Mouse (Mus musculus) limb, embryonic 13.5 days (tissue): Measurements from ENCODE around the gene Borcs5. TPM values are rescaled to one million over a fixed set of nuclear protein-coding genes. Genes with fewer than 3 reads are reported as not detected.
A peak's percentile ranks its signal among the peaks of the same experiment; 100 is the strongest.

Experiments used
- ATAC-seq: fragments of 200-750 bp; cut with Nextera tagmentation; 2 replicates; pipeline ENCODE4 v1.8.0; 2017; ENCODE audit warnings: low read depth, moderate number of reproducible peaks, moderate TSS enrichment; ENCODE audit not compliant: low FRiP score
- H3K27ac ChIP-seq: fragments of 300-500 bp; sonication (generic); 2 replicates; pipeline ENCODE4 v1.5.1; 2015; ENCODE audit warnings: inconsistent platforms, mild to moderate bottlenecking, moderate library complexity
- H3K27me3 ChIP-seq: fragments of 300-500 bp; sonication (generic); 2 replicates; pipeline ENCODE4 v1.6.1; 2015; ENCODE audit warnings: mild to moderate bottlenecking, inconsistent platforms
- H3K36me3 ChIP-seq: fragments of 300-500 bp; sonication (generic); 2 replicates; pipeline ENCODE4 v1.6.1; 2015; ENCODE audit warnings: inconsistent platforms, mild to moderate bottlenecking, moderate library complexity
- H3K4me1 ChIP-seq: fragments of 300-500 bp; sonication (generic); 2 replicates; pipeline ENCODE4 v1.6.1; 2015; ENCODE audit warnings: inconsistent platforms
- H3K4me2 ChIP-seq: fragments of 300-500 bp; sonication (generic); replicated peaks from 2 replicates; pipeline ENCODE4 v1.6.1; 2015; ENCODE audit warnings: inconsistent platforms, mild to moderate bottlenecking, moderate library complexity
- H3K4me3 ChIP-seq: fragments of 300-500 bp; sonication (generic); 2 replicates; pipeline ENCODE4 v1.5.1; 2015; ENCODE audit warnings: moderate library complexity, mild to moderate bottlenecking, inconsistent platforms
- H3K9ac ChIP-seq: fragments of 300-500 bp; sonication (generic); 2 replicates; pipeline ENCODE4 v1.6.1; 2015; ENCODE audit warnings: mild to moderate bottlenecking, inconsistent platforms
- H3K9me3 ChIP-seq: fragments of 300-500 bp; sonication (generic); 2 replicates; pipeline ENCODE4 v1.6.1; 2016; ENCODE audit warnings: inconsistent platforms
- WGBS: fragments of 180-500 bp; shearing (Covaris S2); methylation state at CpG from one replicate; pipeline ENCODE4 v1.1.7; 2015; 5-methylcytosine and 5-hydroxymethylcytosine counted together
- polyA plus RNA-seq: library from polyadenylated mRNA; unstranded; fragments of >200 nt; fragmentation: Nextera tagmentation; extraction: Ambion mirVana; gene quantifications from 2 replicates; pipeline ENCODE4 v1.2.1, GENCODE M21; 2015

Gene Borcs5
- polyA plus RNA-seq, 1 experiment from 2014 or later, result 21.5 TPM

- Histone ChIP-seq H3K36me3 (no peaks in the 10 kb centered on the region), H3K4me1 (no peaks in the 10 kb centered on the region), H3K4me2 (no peak overlapping the region), H3K4me3 (no peak overlapping the region), H3K27me3 (no peaks in the 10 kb centered on the region), H3K9me3 (no peaks in the 10 kb centered on the region), H3K27ac (no peak overlapping the region), H3K9ac (no peak overlapping the region)
- ATAC-seq, result no peak
- WGBS, result 87% methylated on average over 6 of the region's 6 CpGs
Observed at GRCm38 (mm10) chr6:134684354-134684915, 45.1 kb downstream of the Borcs5 start.

DNA sequence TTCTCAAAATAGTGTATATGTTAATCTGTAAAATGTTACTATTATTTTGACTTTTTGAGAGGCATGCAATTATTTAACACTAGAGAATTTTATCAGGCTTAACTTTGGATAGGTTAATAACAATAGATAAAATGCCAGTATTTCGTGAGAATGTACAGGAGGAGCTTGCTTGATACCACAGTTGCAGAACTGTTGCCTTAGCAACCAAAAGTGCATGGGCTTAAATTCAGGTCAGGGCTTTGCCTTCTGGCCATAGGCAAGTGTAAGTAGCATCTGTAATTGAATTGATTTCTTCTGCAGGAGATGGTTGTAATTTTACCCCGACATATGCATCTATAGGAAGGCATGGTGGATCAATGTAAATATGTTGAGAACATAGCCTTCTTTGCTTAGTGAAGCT, 45.7 kb downstream of the Borcs5 start:
- no peaks in the 10 kb centered on the region for H3K36me3 ChIP-seq
- ATAC-seq, result no peak

GRCm38 (mm10) chr6:134685515-134685914, 46.2 kb downstream of the Borcs5 start:
- Histone ChIP-seq H3K9ac (no peak overlapping the region), H3K4me3 (no peak overlapping the region), H3K4me1 (no peaks in the 10 kb centered on the region), H3K36me3 (no peaks in the 10 kb centered on the region), H3K27me3 (no peaks in the 10 kb centered on the region), H3K27ac (no peak overlapping the region), H3K4me2 (no peak overlapping the region), H3K9me3 (no peaks in the 10 kb centered on the region)
- ATAC-seq, result no peak
- WGBS, result 86% methylated on average over 6 of the region's 6 CpGs

More for the DNA sequence above, 45.7 kb downstream of the Borcs5 start:
- H3K27me3 ChIP-seq, result no peaks in the 10 kb centered on the region
- WGBS, result 77% methylated on average over 2 of the region's 2 CpGs
- no peak overlapping the region for H3K9ac ChIP-seq
- H3K4me3 ChIP-seq, result no peak overlapping the region
- no peak overlapping the region for H3K27ac ChIP-seq
- H3K4me1 ChIP-seq, result no peaks in the 10 kb centered on the region
- no peaks in the 10 kb centered on the region for H3K9me3 ChIP-seq
- H3K4me2 ChIP-seq, result no peak overlapping the region

GRCm38 (mm10) chr6:134694498-134694897, 55.2 kb downstream of the Borcs5 start:
- no peak for ATAC-seq
- peaks cover 17% of the 10 kb centered on the region; the same call in 1 of the 2 replicates for H3K4me1 ChIP-seq
- H3K9me3 ChIP-seq, result no peaks in the 10 kb centered on the region
- H3K4me2 ChIP-seq, result no peak overlapping the region
- H3K27me3 ChIP-seq, result no peaks in the 10 kb centered on the region
- H3K9ac ChIP-seq, result no peak overlapping the region
- H3K27ac ChIP-seq, result no peak overlapping the region
- no peaks in the 10 kb centered on the region for H3K36me3 ChIP-seq
- H3K4me3 ChIP-seq, result no peak overlapping the region
- WGBS, result 80% methylated on average over 6 of the region's 6 CpGs

GRCm38 (mm10) chr6:134694988-134695387, 55.7 kb downstream of the Borcs5 start:
- Histone ChIP-seq H3K9ac (no peak overlapping the region), H3K4me2 (no peak overlapping the region), H3K9me3 (no peaks in the 10 kb centered on the region), H3K4me3 (no peak overlapping the region), H3K27me3 (no peaks in the 10 kb centered on the region), H3K4me1 (peaks cover 17% of the 10 kb centered on the region; the same call in 1 of the 2 replicates), H3K36me3 (no peaks in the 10 kb centered on the region), H3K27ac (no peak overlapping the region)
- 94% methylated on average over 3 of the region's 3 CpGs for WGBS
- no peak for ATAC-seq

GRCm38 (mm10) chr6:134695625-134696024, 56.3 kb downstream of the Borcs5 start:
- Histone ChIP-seq H3K4me3 (no peak overlapping the region), H3K27ac (peak overlapping the region; percentile 65; the same call in 1 of the 2 replicates), H3K4me1 (peaks cover 20% of the 10 kb centered on the region; the same call in 1 of the 2 replicates), H3K9me3 (no peaks in the 10 kb centered on the region), H3K4me2 (no peak overlapping the region), H3K36me3 (no peaks in the 10 kb centered on the region), H3K27me3 (no peaks in the 10 kb centered on the region), H3K9ac (no peak overlapping the region)
- 68% methylated on average over 3 of the region's 3 CpGs for WGBS
- ATAC-seq, result no peak

- Histone ChIP-seq H3K4me1 (peaks cover 20% of the 10 kb centered on the region; the same call in 1 of the 2 replicates), H3K9me3 (no peaks in the 10 kb centered on the region), H3K27ac (peak overlapping the region; percentile 16; the same call in 1 of the 2 replicates), H3K27me3 (no peaks in the 10 kb centered on the region), H3K9ac (no peak overlapping the region), H3K4me2 (no peak overlapping the region), H3K36me3 (no peaks in the 10 kb centered on the region), H3K4me3 (no peak overlapping the region)
- ATAC-seq, result peak; percentile 89
- WGBS, result 26% methylated on average over 4 of the region's 4 CpGs
Observed at GRCm38 (mm10) chr6:134696146-134696545, 56.8 kb downstream of the Borcs5 start.

DNA sequence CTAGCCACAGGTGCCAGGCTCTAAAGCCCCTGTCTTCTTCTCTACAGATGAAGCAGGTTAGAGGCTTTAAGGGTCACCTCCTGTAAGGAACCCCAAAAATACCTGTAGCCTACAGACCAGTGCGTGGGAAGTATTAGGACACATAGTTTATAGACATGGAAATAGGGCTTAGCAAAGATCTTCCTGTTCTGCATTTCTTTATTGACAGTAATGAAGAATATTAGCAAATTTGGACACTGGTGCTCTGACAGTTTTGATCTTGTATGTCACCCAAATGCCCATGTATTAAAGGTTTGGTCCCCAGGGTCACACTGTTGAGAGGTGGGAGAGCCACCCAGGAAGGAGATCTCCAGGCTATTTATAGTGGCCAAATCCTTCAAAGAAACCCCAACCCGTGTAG, 57.2 kb downstream of the Borcs5 start:
- Histone ChIP-seq H3K27me3 (no peaks in the 10 kb centered on the region), H3K27ac (peak overlapping the region; percentile 16; the same call in 1 of the 2 replicates), H3K9me3 (no peaks in the 10 kb centered on the region), H3K4me2 (no peak overlapping the region), H3K4me1 (peaks cover 20% of the 10 kb centered on the region; the same call in 1 of the 2 replicates), H3K36me3 (no peaks in the 10 kb centered on the region), H3K9ac (no peak overlapping the region), H3K4me3 (no peak overlapping the region)
- 83% methylated on average over 2 of the region's 2 CpGs for WGBS
- no peak for ATAC-seq

- no peak overlapping the region for H3K9ac ChIP-seq
- no peak overlapping the region for H3K4me3 ChIP-seq
- no peak overlapping the region for H3K27ac ChIP-seq
- WGBS, result 90% methylated on average over 5 of the region's 5 CpGs
- no peak overlapping the region for H3K4me2 ChIP-seq
- H3K27me3 ChIP-seq, result no peaks in the 10 kb centered on the region
- no peaks in the 10 kb centered on the region for H3K36me3 ChIP-seq
- no peak for ATAC-seq
- H3K4me1 ChIP-seq, result peaks cover 20% of the 10 kb centered on the region; the same call in 1 of the 2 replicates
- H3K9me3 ChIP-seq, result no peaks in the 10 kb centered on the region
Observed at GRCm38 (mm10) chr6:134698243-134698642, 58.9 kb downstream of the Borcs5 start.

DNA sequence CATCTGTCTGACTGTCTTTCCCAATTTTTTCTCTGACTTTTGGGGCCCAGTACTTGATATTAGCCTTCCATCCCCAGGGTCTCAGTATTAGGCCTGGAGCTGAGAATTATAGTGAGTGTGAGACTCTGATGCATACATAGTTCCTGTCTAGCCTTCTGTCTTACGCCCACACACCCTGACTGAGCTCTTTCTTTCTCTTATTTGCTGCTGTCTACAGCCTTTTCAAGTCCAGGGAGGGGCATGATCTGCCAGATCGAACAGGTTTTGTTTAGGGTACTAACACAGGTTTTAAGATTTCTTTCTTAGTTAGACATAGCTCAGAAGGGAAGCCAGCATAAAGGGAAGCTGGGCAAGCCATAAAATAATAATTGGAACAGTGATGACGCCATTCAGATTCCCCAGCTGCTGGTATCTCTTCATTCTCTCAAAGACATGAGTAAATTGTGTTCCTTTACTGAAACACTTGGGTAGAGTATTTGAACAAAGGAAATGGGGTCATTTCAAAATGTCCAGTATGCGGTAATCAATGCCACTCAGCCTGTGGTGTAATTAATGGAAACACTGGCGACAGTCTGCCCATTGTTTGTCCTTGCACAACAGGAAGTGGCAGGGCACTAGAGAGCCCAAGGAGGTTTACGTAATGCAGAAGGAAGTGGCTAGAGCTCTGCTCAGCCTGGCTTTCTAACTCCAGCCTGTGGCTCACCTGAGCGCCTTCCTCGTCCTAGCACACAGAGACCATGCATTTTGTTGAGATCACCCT, 61.3 kb downstream of the Borcs5 start:
- no peak overlapping the region for H3K4me3 ChIP-seq
- H3K4me2 ChIP-seq, result no peak overlapping the region
- H3K27ac ChIP-seq, result no peak overlapping the region; the same call in 1 of the 2 replicates
- no peaks in the 10 kb centered on the region for H3K9me3 ChIP-seq
- no peaks in the 10 kb centered on the region for H3K27me3 ChIP-seq
- no peak overlapping the region for H3K9ac ChIP-seq
- no peak for ATAC-seq
- H3K4me1 ChIP-seq, result peaks cover 14% of the 10 kb centered on the region; the same call in 1 of the 2 replicates
- WGBS, result 73% methylated on average over 8 of the region's 8 CpGs
- no peaks in the 10 kb centered on the region for H3K36me3 ChIP-seq

- H3K27me3 ChIP-seq, result no peaks in the 10 kb centered on the region
- H3K4me1 ChIP-seq, result peaks cover 10% of the 10 kb centered on the region; the same call in 1 of the 2 replicates
- 82% methylated on average over 6 of the region's 6 CpGs for WGBS
- H3K4me2 ChIP-seq, result no peak overlapping the region
- H3K9ac ChIP-seq, result no peak overlapping the region
- H3K27ac ChIP-seq, result no peak overlapping the region; the same call in 1 of the 2 replicates
- ATAC-seq, result no peak
- no peak overlapping the region for H3K4me3 ChIP-seq
- no peaks in the 10 kb centered on the region for H3K36me3 ChIP-seq
- no peaks in the 10 kb centered on the region for H3K9me3 ChIP-seq
Observed at GRCm38 (mm10) chr6:134701211-134701602, 61.9 kb downstream of the Borcs5 start.

- peaks cover 3% of the 10 kb centered on the region; the same call in 1 of the 2 replicates for H3K4me1 ChIP-seq
- no peaks in the 10 kb centered on the region for H3K36me3 ChIP-seq
- no peak overlapping the region for H3K4me2 ChIP-seq
- H3K9me3 ChIP-seq, result no peaks in the 10 kb centered on the region
- WGBS, result 96% methylated on average over 7 of the region's 7 CpGs
- H3K27me3 ChIP-seq, result no peaks in the 10 kb centered on the region
- ATAC-seq, result no peak
- H3K27ac ChIP-seq, result no peak overlapping the region
- H3K4me3 ChIP-seq, result no peak overlapping the region
- H3K9ac ChIP-seq, result no peak overlapping the region
Observed at GRCm38 (mm10) chr6:134702184-134702583, 62.9 kb downstream of the Borcs5 start.
